Comparison of ENCODE assay signal across 1 mouse cellular context in the genomic region with DNA sequence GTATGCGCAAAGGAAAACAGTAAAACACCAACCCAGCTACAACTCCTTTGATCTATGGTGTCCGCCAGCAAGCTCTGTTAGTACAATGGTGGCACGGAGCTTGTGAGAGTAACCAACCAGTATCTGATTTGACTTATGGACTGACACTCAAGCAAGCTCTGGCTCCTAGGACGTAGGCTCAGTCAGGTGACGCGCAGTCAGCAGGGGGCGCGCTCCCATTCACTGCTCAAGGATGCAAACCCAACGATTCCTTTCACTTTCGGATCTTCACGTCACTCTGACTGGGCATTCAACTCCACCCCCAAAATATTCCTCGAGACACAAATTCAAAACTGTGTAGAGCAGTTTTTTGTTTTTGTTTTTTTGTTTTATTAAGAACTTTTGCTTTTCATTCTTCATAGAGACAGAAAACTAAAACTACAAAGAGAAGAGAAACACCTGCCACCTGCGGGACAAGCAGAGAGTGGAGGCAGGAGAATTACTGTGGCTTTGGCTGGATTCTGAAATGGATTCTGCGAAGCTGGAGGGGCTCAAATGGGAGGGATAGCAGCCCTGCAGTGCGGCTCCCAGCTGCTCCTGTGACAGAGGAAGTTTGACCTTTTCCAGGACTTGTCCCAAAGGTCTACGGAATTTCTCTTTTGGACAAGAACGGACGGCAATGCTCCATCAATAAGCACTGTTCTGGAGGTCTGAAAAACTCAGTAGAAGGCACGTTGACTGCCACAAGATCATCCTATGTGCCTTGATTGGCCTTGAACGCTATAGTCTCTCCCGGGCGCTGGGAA.
TF ChIP-seq lines count a peak whose summit lies in the region.

No protein-coding gene starts in this region.

TF ChIP-seq in myocyte, 11 proteins besides CTCF, POLR2A, EP300 and RAD21 (continued from another document):
- TF ChIP-seq TCF12 (IDR thresholded peaks at IDR 0.05; ENCODE audit: insufficient read depth, poor library complexity, severe bottlenecking) = no peak
- TF ChIP-seq SRF (IDR thresholded peaks at IDR 0.05; ENCODE audit: control insufficient read depth, insufficient read length, low read depth) = no peak
- TF ChIP-seq MYOG (IDR thresholded peaks at IDR 0.05; ENCODE audit: control insufficient read depth in 1 of 3, insufficient read depth in 1 of 3, insufficient read length in 2 of 3, low read depth in 2 of 3) = no peak
- TF ChIP-seq MAX (IDR thresholded peaks at IDR 0.05; ENCODE audit: low read depth) = no peak
- no peak for TF ChIP-seq CEBPB (IDR thresholded peaks at IDR 0.05; ENCODE audit: insufficient read depth, poor library complexity, severe bottlenecking)
- TF ChIP-seq E2F4 (IDR thresholded peaks at IDR 0.05; ENCODE audit: insufficient read depth) = no peak
- no peak for TF ChIP-seq TCF3 (IDR thresholded peaks at IDR 0.05; ENCODE audit: insufficient read length, low read depth)
- TF ChIP-seq MYOD1 (IDR thresholded peaks at IDR 0.05; ENCODE audit: control insufficient read depth in 1 of 3, insufficient read length in 2 of 3, low read depth in 2 of 3) = peak in 1 of 3 experiments; percentile 17
- TF ChIP-seq USF1 (IDR thresholded peaks at IDR 0.05; ENCODE audit: low read depth) = peak; percentile 73
TF ChIP-seq in myocyte: peak in this region for 2.
